Mouse (Mus musculus) midbrain, embryonic 14.5 days (tissue): Measurements from ENCODE around the gene Hoxc9. TPM values are rescaled to one million over a fixed set of nuclear protein-coding genes. Genes with fewer than 3 reads are reported as not detected.

Source experiments
- ATAC-seq: fragments of 200-750 bp; cut with Nextera tagmentation; 2 replicates; pipeline ENCODE4 v1.8.0; 2017; ENCODE audit warnings: moderate number of reproducible peaks, moderate library complexity; ENCODE audit not compliant: low FRiP score, low TSS enrichment
- DNase-seq: peaks from one replicate; pipeline ENCODE4 v3.0.0-alpha.2; 2015
- H3K27ac ChIP-seq: fragments of 300-500 bp; sonication (generic); replicated peaks from 2 replicates; pipeline ENCODE4 v1.5.1; 2014; ENCODE audit warnings: mild to moderate bottlenecking, low read depth, low read length, moderate library complexity
- H3K27me3 ChIP-seq: fragments of 300-500 bp; sonication (generic); 2 replicates; pipeline ENCODE4 v1.6.1; 2014; ENCODE audit warnings: low read length, control low read depth, mixed read lengths; ENCODE audit not compliant: control insufficient read depth, insufficient read depth
- H3K36me3 ChIP-seq: fragments of 300-500 bp; sonication (generic); 2 replicates; pipeline ENCODE4 v1.6.1; 2014; ENCODE audit warnings: low read length, control low read depth; ENCODE audit not compliant: control insufficient read depth, insufficient read depth
- H3K4me1 ChIP-seq: fragments of 300-500 bp; sonication (generic); 2 replicates; pipeline ENCODE4 v1.6.1; 2014; ENCODE audit warnings: mild to moderate bottlenecking, antibody characterized with exemption, low read length, control low read depth; ENCODE audit not compliant: control insufficient read depth, insufficient read depth
- H3K4me2 ChIP-seq: fragments of 300-500 bp; sonication (generic); 2 replicates; pipeline ENCODE4 v1.6.1; 2014; ENCODE audit warnings: mild to moderate bottlenecking, low read length, moderate library complexity
- H3K4me3 ChIP-seq: fragments of 300-500 bp; sonication (generic); replicated peaks from 2 replicates; pipeline ENCODE4 v1.5.1; 2014; ENCODE audit warnings: low read depth, low read length
- H3K9ac ChIP-seq: fragments of 300-500 bp; sonication (generic); replicated peaks from 2 replicates; pipeline ENCODE4 v1.6.1; 2014; ENCODE audit warnings: mild to moderate bottlenecking, low read length, moderate library complexity
- H3K9me3 ChIP-seq: fragments of 300-500 bp; sonication (generic); 2 replicates; pipeline ENCODE4 v1.6.1; 2016; ENCODE audit warnings: low read length, control low read depth, mixed read lengths; ENCODE audit not compliant: control insufficient read depth
- WGBS: fragments of 180-500 bp; shearing (Covaris S2); extraction: QIAGEN DNeasy Blood & Tissue Kit; methylation state at CpG from one replicate; pipeline ENCODE4 v1.1.7; 2014; 5-methylcytosine and 5-hydroxymethylcytosine counted together
- polyA plus RNA-seq: library from polyadenylated mRNA; unstranded; fragments of >200 nt; fragmentation: Nextera tagmentation; extraction: Ambion mirVana; gene quantifications from 2 replicates; pipeline ENCODE4 v1.2.1, GENCODE M21; 2014

Gene Hoxc9
- polyA plus RNA-seq, 1 experiment from 2014 or later: not detected

GRCm38 (mm10) chr15:103006326-103006725 lies 30.1 kb downstream of the Hoxc9 start:
- Histone ChIP-seq H3K9me3 (no peaks in the 10 kb centered on the region), H3K36me3 (no peaks in the 10 kb centered on the region), H3K4me2 (no peak overlapping the region), H3K9ac (no peak overlapping the region), H3K4me3 (no peak overlapping the region), H3K27ac (no peak overlapping the region), H3K4me1 (no peaks in the 10 kb centered on the region), H3K27me3 (peaks cover 100% of the 10 kb centered on the region)
- no peak for DNase-seq
- no peak for ATAC-seq
- 3% methylated on average over 1 of the region's 1 CpGs for WGBS

GRCm38 (mm10) chr15:103009265-103010111 lies 33.2 kb downstream of the Hoxc9 start:
- H3K9me3 ChIP-seq: no peaks in the 10 kb centered on the region
- H3K27ac ChIP-seq: no peak overlapping the region
- no peak overlapping the region for H3K4me3 ChIP-seq
- no peaks in the 10 kb centered on the region for H3K36me3 ChIP-seq
- H3K27me3 ChIP-seq: peaks cover 98% of the 10 kb centered on the region
- H3K9ac ChIP-seq: no peak overlapping the region
- DNase-seq (no peak), ATAC-seq (no peak)
- no peaks in the 10 kb centered on the region for H3K4me1 ChIP-seq
- no peak overlapping the region for H3K4me2 ChIP-seq
- 2% methylated on average over 27 of the region's 27 CpGs for WGBS

GRCm38 (mm10) chr15:103010112-103010846 lies 34.0 kb downstream of the Hoxc9 start:
- Histone ChIP-seq H3K4me3 (no peak overlapping the region), H3K36me3 (no peaks in the 10 kb centered on the region), H3K27ac (no peak overlapping the region), H3K4me2 (no peak overlapping the region), H3K4me1 (no peaks in the 10 kb centered on the region), H3K9ac (no peak overlapping the region), H3K9me3 (no peaks in the 10 kb centered on the region), H3K27me3 (peaks cover 98% of the 10 kb centered on the region)
- 1% methylated on average over 31 of the region's 31 CpGs for WGBS
- DNase-seq (no peak), ATAC-seq (no peak)

- Histone ChIP-seq H3K9me3 (no peaks in the 10 kb centered on the region), H3K4me3 (no peak overlapping the region), H3K4me2 (no peak overlapping the region), H3K4me1 (no peaks in the 10 kb centered on the region), H3K36me3 (no peaks in the 10 kb centered on the region), H3K27ac (no peak overlapping the region), H3K27me3 (peaks cover 98% of the 10 kb centered on the region), H3K9ac (no peak overlapping the region)
- WGBS: under 1% methylated on average over 28 of the region's 28 CpGs
- DNase-seq (no peak), ATAC-seq (no peak)
These were observed 34.8 kb downstream of the Hoxc9 start for GRCm38 (mm10) chr15:103010847-103011555.

GRCm38 (mm10) chr15:103011928-103012486 lies 35.8 kb downstream of the Hoxc9 start:
- Histone ChIP-seq H3K4me3 (no peak overlapping the region), H3K27me3 (peaks cover 98% of the 10 kb centered on the region), H3K4me2 (no peak overlapping the region), H3K27ac (no peak overlapping the region), H3K4me1 (no peaks in the 10 kb centered on the region), H3K9me3 (no peaks in the 10 kb centered on the region), H3K9ac (no peak overlapping the region), H3K36me3 (no peaks in the 10 kb centered on the region)
- ATAC-seq: no peak
- WGBS: 1% methylated on average over 26 of the region's 26 CpGs
- DNase-seq: no peak

GRCm38 (mm10) chr15:103013238-103013984 lies 37.2 kb downstream of the Hoxc9 start:
- no peaks in the 10 kb centered on the region for H3K36me3 ChIP-seq
- H3K9ac ChIP-seq: no peak overlapping the region
- DNase-seq (peak; percentile 79), ATAC-seq (no peak)
- H3K4me1 ChIP-seq: no peaks in the 10 kb centered on the region
- H3K9me3 ChIP-seq: no peaks in the 10 kb centered on the region
- no peak overlapping the region for H3K4me2 ChIP-seq
- 3% methylated on average over 17 of the region's 17 CpGs for WGBS
- H3K4me3 ChIP-seq: no peak overlapping the region
- no peak overlapping the region for H3K27ac ChIP-seq
- H3K27me3 ChIP-seq: peaks cover 98% of the 10 kb centered on the region

GRCm38 (mm10) chr15:103014166-103015008 lies 38.1 kb downstream of the Hoxc9 start:
- Histone ChIP-seq H3K36me3 (no peaks in the 10 kb centered on the region), H3K4me3 (no peak overlapping the region), H3K27ac (no peak overlapping the region), H3K9me3 (no peaks in the 10 kb centered on the region), H3K9ac (no peak overlapping the region), H3K4me1 (no peaks in the 10 kb centered on the region), H3K27me3 (peaks cover 98% of the 10 kb centered on the region), H3K4me2 (no peak overlapping the region)
- ATAC-seq (no peak), DNase-seq (no peak)
- under 1% methylated on average over 57 of the region's 57 CpGs for WGBS
